Mouse (Mus musculus) midbrain, postnatal 0 days (tissue): ENCODE data around the gene Tas2r121. TPM values are rescaled to one million over a fixed set of nuclear protein-coding genes. Genes with fewer than 3 reads are reported as not detected.
"Not testable (repeated sequence)": the region's sequence is repeated elsewhere in the genome, so short reads cannot be mapped to it uniquely, and the experiment has no call there.

ENCODE experiments used
- ATAC-seq: fragments of 200-750 bp; cut with Nextera tagmentation; 2 replicates; pipeline ENCODE4 v1.8.0; 2017; ENCODE audit warnings: moderate number of reproducible peaks, mild to moderate bottlenecking, moderate TSS enrichment, moderate library complexity; ENCODE audit not compliant: low FRiP score
- DNase-seq: peaks from one replicate; pipeline ENCODE4 v3.0.0-alpha.2; 2015; ENCODE audit warnings: low spot score
- H3K27ac ChIP-seq: fragments of 300-500 bp; sonication (generic); 2 replicates; pipeline ENCODE4 v1.5.1; 2014; ENCODE audit warnings: low read depth, mild to moderate bottlenecking, low read length, mixed read lengths
- H3K27me3 ChIP-seq: fragments of 300-500 bp; sonication (generic); 2 replicates; pipeline ENCODE4 v1.6.1; 2014; ENCODE audit warnings: low read length, control low read depth, mixed read lengths; ENCODE audit not compliant: insufficient read depth
- H3K36me3 ChIP-seq: fragments of 300-500 bp; sonication (generic); 2 replicates; pipeline ENCODE4 v1.6.1; 2014; ENCODE audit warnings: low read length, control low read depth, mixed read lengths; ENCODE audit not compliant: insufficient read depth
- H3K4me1 ChIP-seq: fragments of 300-500 bp; sonication (generic); 2 replicates; pipeline ENCODE4 v1.6.1; 2014; ENCODE audit warnings: mild to moderate bottlenecking, control low read depth, antibody characterized with exemption, low read length, mixed read lengths; ENCODE audit not compliant: insufficient read depth
- H3K4me2 ChIP-seq: fragments of 300-500 bp; sonication (generic); 2 replicates; pipeline ENCODE4 v1.6.1; 2014; ENCODE audit warnings: low read depth, mild to moderate bottlenecking, low read length, mixed read lengths; ENCODE audit not compliant: poor library complexity, severe bottlenecking
- H3K4me3 ChIP-seq: fragments of 300-500 bp; sonication (generic); 2 replicates; pipeline ENCODE4 v1.5.1; 2014; ENCODE audit warnings: low read depth, mild to moderate bottlenecking, low read length, moderate library complexity
- H3K9ac ChIP-seq: fragments of 300-500 bp; sonication (generic); replicated peaks from 2 replicates; pipeline ENCODE4 v1.6.1; 2014; ENCODE audit warnings: mild to moderate bottlenecking, low read length, moderate library complexity, mixed read lengths; ENCODE audit not compliant: poor library complexity, severe bottlenecking
- H3K9me3 ChIP-seq: fragments of 300-500 bp; sonication (generic); 2 replicates; pipeline ENCODE4 v1.6.1; 2016; ENCODE audit warnings: low read length, control low read depth
- CTCF ChIP-seq: IDR thresholded peaks from 2 replicates; pipeline ENCODE4 v1.5.1; 2016; ENCODE audit warnings: antibody characterized with exemption, mild to moderate bottlenecking
- WGBS: fragments of 180-500 bp; shearing (Covaris S2); extraction: QIAGEN DNeasy Blood & Tissue Kit; methylation state at CpG from one replicate; pipeline ENCODE4 v1.1.7; 2014; 5-methylcytosine and 5-hydroxymethylcytosine counted together
- polyA plus RNA-seq: library from polyadenylated mRNA; unstranded; fragments of >200 nt; fragmentation: Nextera tagmentation; extraction: Ambion mirVana; gene quantifications from 2 replicates; pipeline ENCODE4 v1.2.1, GENCODE M21; 2015
- total RNA-seq: library from RNA; depleted of rRNA; stranded (reverse); fragments of >200 nt; gene quantifications from 2 replicates; pipeline ENCODE4 v1.2.3, GENCODE M21; 2014; rRNA removed

Gene Tas2r121
- total RNA-seq (not detected in 2 replicates), polyA plus RNA-seq (not detected in 2 replicates)

GRCm38 (mm10) chr6:132700907-132701306 is at the start of gene Tas2r121:
Gene Tas2r121, minus strand, starts transcription at chr6:132701007.
- Histone ChIP-seq H3K36me3 (no peaks in the 10 kb centered on the region), H3K27ac (no peak within 1 kb of the TSS), H3K4me1 (no peaks in the 10 kb centered on the region), H3K27me3 (no peaks in the 10 kb centered on the region), H3K9me3 (0 out of 2 replicates have a peak, but pooled peaks cover 4% of the 10 kb centered on the region), H3K9ac (no peak within 1 kb of the TSS), H3K4me3 (no peak within 1 kb of the TSS), H3K4me2 (no peak within 1 kb of the TSS)
- TF ChIP-seq CTCF, result no peak
- DNase-seq, result no peak
- WGBS, result 90% methylated on average over 1 of the region's 1 CpGs
- no peak for ATAC-seq

- WGBS, result 86% methylated on average over 2 of the region's 2 CpGs
- H3K9ac ChIP-seq, result no peak overlapping the region
- H3K9me3 ChIP-seq, result no peaks in the 10 kb centered on the region
- DNase-seq, result no peak
- H3K4me1 ChIP-seq, result no peaks in the 10 kb centered on the region
- ATAC-seq, result no peak
- no peak for TF ChIP-seq CTCF
- no peaks in the 10 kb centered on the region for H3K27me3 ChIP-seq
- no peak overlapping the region for H3K27ac ChIP-seq
- H3K36me3 ChIP-seq, result no peaks in the 10 kb centered on the region
- no peak overlapping the region for H3K4me2 ChIP-seq
- H3K4me3 ChIP-seq, result no peak overlapping the region
Observed at GRCm38 (mm10) chr6:132750206-132750605, 49.4 kb upstream of the Tas2r121 start.

- Histone ChIP-seq H3K27me3 (no peaks in the 10 kb centered on the region), H3K4me1 (no peaks in the 10 kb centered on the region), H3K27ac (no peak within 1 kb of the TSS), H3K36me3 (no peaks in the 10 kb centered on the region), H3K9ac (no peak within 1 kb of the TSS), H3K4me2 (no peak within 1 kb of the TSS), H3K4me3 (no peak within 1 kb of the TSS), H3K9me3 (0 out of 2 replicates have a peak, but pooled peaks cover 5% of the 10 kb centered on the region)
- 67% methylated on average over 2 of the region's 2 CpGs for WGBS
- ATAC-seq (no peak), DNase-seq (no peak)
- TF ChIP-seq CTCF, result no peak
Observed at GRCm38 (mm10) chr6:132737935-132738334, 37.1 kb upstream of the Tas2r121 start, which contains the start of gene Tas2r115. Gene Tas2r115, minus strand, starts transcription at chr6:132738035.

GRCm38 (mm10) chr6:132711828-132712227 is 11.0 kb upstream of the Tas2r121 start, which contains the start of gene Tas2r122:
Gene Tas2r122, minus strand, starts transcription at chr6:132711928.
- TF ChIP-seq CTCF, result no peak
- Histone ChIP-seq H3K27ac (no peak within 1 kb of the TSS), H3K36me3 (no peaks in the 10 kb centered on the region), H3K4me3 (no peak within 1 kb of the TSS), H3K4me2 (no peak within 1 kb of the TSS), H3K4me1 (no peaks in the 10 kb centered on the region), H3K27me3 (no peaks in the 10 kb centered on the region), H3K9ac (no peak within 1 kb of the TSS), H3K9me3 (0 out of 2 replicates have a peak, but pooled peaks cover 3% of the 10 kb centered on the region)
- WGBS, result 83% methylated on average over 3 of the region's 3 CpGs
- ATAC-seq (no peak), DNase-seq (no peak)

GRCm38 (mm10) chr6:132691596-132691995 is 9.2 kb downstream of the Tas2r121 start:
- H3K4me2 ChIP-seq, H3K27me3 ChIP-seq, H3K4me3 ChIP-seq, ATAC-seq, H3K9me3 ChIP-seq, H3K36me3 ChIP-seq, DNase-seq, H3K9ac ChIP-seq, H3K27ac ChIP-seq, H3K4me1 ChIP-seq: not testable (repeated sequence)
- 84% methylated on average over 7 of the region's 7 CpGs for WGBS

GRCm38 (mm10) chr6:132656653-132657052 is 44.2 kb downstream of the Tas2r121 start, which contains the start of gene Tas2r120:
Gene Tas2r120, plus strand, starts transcription at chr6:132656953.
- no peak within 1 kb of the TSS for H3K4me2 ChIP-seq
- H3K9me3 ChIP-seq, result 0 out of 2 replicates have a peak, but pooled peaks cover 4% of the 10 kb centered on the region
- no peak for DNase-seq
- no peak for TF ChIP-seq CTCF
- no peak within 1 kb of the TSS for H3K9ac ChIP-seq
- H3K4me1 ChIP-seq, result no peaks in the 10 kb centered on the region
- H3K27ac ChIP-seq, result no peak within 1 kb of the TSS
- H3K27me3 ChIP-seq, result no peaks in the 10 kb centered on the region
- ATAC-seq, result no peak
- H3K36me3 ChIP-seq, result no peaks in the 10 kb centered on the region
- no peak within 1 kb of the TSS for H3K4me3 ChIP-seq
